Mouse (Mus musculus) embryonic facial prominence, embryonic 15.5 days (tissue): Measurements from ENCODE around the gene Tll1. TPM values are rescaled to one million over a fixed set of nuclear protein-coding genes. Genes with fewer than 3 reads are reported as not detected.

Source experiments
- ATAC-seq: fragments of 200-750 bp; cut with Nextera tagmentation; 2 replicates; pipeline ENCODE4 v1.8.0; 2017; ENCODE audit warnings: low read depth, moderate TSS enrichment; ENCODE audit not compliant: insufficient number of reproducible peaks, low FRiP score, low TSS enrichment
- H3K27ac ChIP-seq: fragments of 300-500 bp; sonication (generic); replicated peaks from 2 replicates; pipeline ENCODE4 v1.5.1; 2015; ENCODE audit warnings: mild to moderate bottlenecking, inconsistent platforms
- H3K27me3 ChIP-seq: fragments of 300-500 bp; sonication (generic); 2 replicates; pipeline ENCODE4 v1.6.1; 2015; ENCODE audit warnings: inconsistent platforms
- H3K36me3 ChIP-seq: fragments of 300-500 bp; sonication (generic); 2 replicates; pipeline ENCODE4 v1.6.1; 2015; ENCODE audit warnings: mild to moderate bottlenecking, inconsistent platforms
- H3K4me1 ChIP-seq: fragments of 300-500 bp; sonication (generic); 2 replicates; pipeline ENCODE4 v1.6.1; 2015; ENCODE audit warnings: inconsistent platforms
- H3K4me2 ChIP-seq: fragments of 300-500 bp; sonication (generic); replicated peaks from 2 replicates; pipeline ENCODE4 v1.6.1; 2015; ENCODE audit warnings: mild to moderate bottlenecking, inconsistent platforms
- H3K4me3 ChIP-seq: fragments of 300-500 bp; sonication (generic); replicated peaks from 2 replicates; pipeline ENCODE4 v1.5.1; 2015; ENCODE audit warnings: mild to moderate bottlenecking, inconsistent platforms
- H3K9ac ChIP-seq: fragments of 300-500 bp; sonication (generic); 2 replicates; pipeline ENCODE4 v1.6.1; 2015; ENCODE audit warnings: inconsistent platforms
- H3K9me3 ChIP-seq: fragments of 300-500 bp; sonication (generic); replicated peaks from 2 replicates; pipeline ENCODE4 v1.6.1; 2016; ENCODE audit warnings: inconsistent platforms
- WGBS: fragments of 180-500 bp; shearing (Covaris S2); methylation state at CpG from one replicate; pipeline ENCODE4 v1.1.7; 2015; 5-methylcytosine and 5-hydroxymethylcytosine counted together
- polyA plus RNA-seq: library from polyadenylated mRNA; unstranded; fragments of >200 nt; fragmentation: Nextera tagmentation; extraction: Ambion mirVana; gene quantifications from 2 replicates; pipeline ENCODE4 v1.2.1, GENCODE M21; 2015

The Tll1 gene
- 3.3 and 3.6 TPM in 2 replicates for polyA plus RNA-seq

DNA sequence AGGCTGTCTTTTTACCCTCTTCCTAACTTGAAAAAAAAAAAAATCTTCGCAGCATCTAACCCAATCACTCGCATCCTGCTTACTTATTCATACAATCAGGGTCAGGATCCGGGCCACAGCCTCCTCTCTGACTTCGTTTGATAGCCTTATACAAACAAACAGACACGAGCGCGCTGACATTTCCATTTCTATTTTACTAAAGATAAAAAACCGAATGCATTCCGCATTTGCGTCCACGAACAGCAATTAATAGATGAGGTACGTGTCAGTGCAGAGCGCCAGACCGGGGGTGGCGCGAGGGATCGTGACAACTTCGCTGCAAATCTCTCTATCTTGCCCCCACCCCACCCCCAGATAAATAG, at the start of gene Tll1:
Tll1 (minus strand) TSS at position 248 of the 362 bp plus-strand sequence.
- H3K27ac ChIP-seq, result peak within 1 kb of the TSS; percentile 22; the same call in 1 of the 2 replicates
- no peak for ATAC-seq
- peak within 1 kb of the TSS; percentile 29 for H3K9ac ChIP-seq

DNA sequence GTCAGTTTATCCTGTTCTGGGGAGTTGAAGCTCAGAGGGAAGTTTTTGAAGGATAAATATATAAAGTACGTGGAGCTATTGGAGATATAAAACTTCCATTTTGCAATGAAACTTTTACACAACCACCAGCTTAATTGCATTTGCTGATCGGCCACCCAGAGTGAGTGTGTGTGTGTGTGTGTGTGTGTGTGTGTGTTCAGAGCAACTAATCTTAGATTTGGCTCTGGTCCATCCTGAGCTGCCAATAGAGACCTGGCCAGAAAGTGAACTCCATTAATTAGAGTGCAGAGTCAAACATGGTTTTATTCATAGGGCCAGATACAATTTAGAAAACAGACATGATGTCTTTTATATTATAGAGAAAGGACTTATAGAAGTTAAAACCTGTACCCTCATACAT, 32.6 kb upstream of the Tll1 start:
- H3K9ac ChIP-seq, result no peak overlapping the region

More for the DNA sequence above, at the start of gene Tll1:
- H3K36me3 ChIP-seq, result no peaks in the 10 kb centered on the region
- H3K9me3 ChIP-seq, result no peaks in the 10 kb centered on the region
- WGBS, result under 1% methylated on average over 18 of the region's 18 CpGs
- H3K4me2 ChIP-seq, result peak within 1 kb of the TSS; percentile 94
- peaks cover 13% of the 10 kb centered on the region; the same call in 1 of the 2 replicates for H3K4me1 ChIP-seq
- 0 out of 2 replicates have a peak, but pooled peaks cover 4% of the 10 kb centered on the region for H3K27me3 ChIP-seq
- peak within 1 kb of the TSS; percentile 61 for H3K4me3 ChIP-seq

DNA sequence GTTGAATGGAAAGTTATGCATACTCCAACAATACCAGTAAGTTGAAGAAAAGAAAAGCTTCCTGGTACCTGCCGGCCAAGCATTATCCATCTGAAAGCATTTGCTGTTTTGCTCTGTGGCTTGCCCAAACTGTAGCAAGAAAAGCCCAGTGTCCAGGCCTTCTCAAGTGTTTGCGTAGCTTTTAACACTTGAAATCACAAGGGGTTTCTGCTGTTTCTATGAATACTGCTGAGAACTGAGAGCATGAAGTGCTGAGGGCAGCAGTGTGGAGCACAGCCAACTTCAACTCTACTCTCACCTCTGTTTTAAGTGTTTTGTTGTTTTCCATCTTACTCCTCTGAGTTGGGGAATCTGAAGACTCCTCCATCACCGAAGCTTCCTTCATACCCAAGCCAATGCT, 15.5 kb upstream of the Tll1 start:
- Histone ChIP-seq H3K9ac (no peak overlapping the region), H3K9me3 (no peaks in the 10 kb centered on the region), H3K4me1 (no peaks in the 10 kb centered on the region), H3K4me2 (no peak overlapping the region), H3K36me3 (no peaks in the 10 kb centered on the region), H3K27me3 (no peaks in the 10 kb centered on the region), H3K27ac (no peak overlapping the region), H3K4me3 (no peak overlapping the region)
- 82% methylated on average over 3 of the region's 3 CpGs for WGBS
- no peak for ATAC-seq

More for the DNA sequence above, 32.6 kb upstream of the Tll1 start:
- no peak for ATAC-seq
- 65% methylated on average over 2 of the region's 2 CpGs for WGBS
- H3K9me3 ChIP-seq, result no peaks in the 10 kb centered on the region
- no peaks in the 10 kb centered on the region for H3K4me1 ChIP-seq
- no peak overlapping the region for H3K4me3 ChIP-seq
- no peaks in the 10 kb centered on the region for H3K27me3 ChIP-seq
- no peaks in the 10 kb centered on the region for H3K36me3 ChIP-seq
- H3K4me2 ChIP-seq, result no peak overlapping the region
- no peak overlapping the region for H3K27ac ChIP-seq

DNA sequence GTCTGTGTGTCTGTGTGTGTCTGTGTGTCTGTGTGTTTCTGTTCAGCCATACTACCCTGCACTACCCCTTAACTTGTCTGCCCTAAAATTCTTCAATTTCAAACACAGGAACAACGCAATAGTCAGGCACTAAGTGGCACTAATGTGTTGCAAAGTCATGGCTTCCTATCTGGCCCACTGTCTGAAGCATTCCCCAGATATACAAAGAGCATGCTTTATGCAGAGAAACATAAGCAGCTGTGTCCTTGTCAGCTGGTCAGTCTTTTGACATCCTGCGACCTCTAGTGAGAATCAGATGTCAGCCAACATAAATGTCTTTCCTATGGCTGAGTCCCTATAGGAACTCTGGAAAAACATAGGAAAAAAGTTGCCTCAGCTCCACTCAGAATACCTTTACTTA, 11.6 kb upstream of the Tll1 start:
- no peak overlapping the region for H3K27ac ChIP-seq
- H3K4me2 ChIP-seq, result no peak overlapping the region
- WGBS, result 29% methylated on average over 2 of the region's 2 CpGs
- no peak overlapping the region for H3K4me3 ChIP-seq
- H3K27me3 ChIP-seq, result no peaks in the 10 kb centered on the region
- no peak overlapping the region for H3K9ac ChIP-seq
- no peak for ATAC-seq
- H3K4me1 ChIP-seq, result no peaks in the 10 kb centered on the region
- no peaks in the 10 kb centered on the region for H3K9me3 ChIP-seq
- H3K36me3 ChIP-seq, result no peaks in the 10 kb centered on the region

DNA sequence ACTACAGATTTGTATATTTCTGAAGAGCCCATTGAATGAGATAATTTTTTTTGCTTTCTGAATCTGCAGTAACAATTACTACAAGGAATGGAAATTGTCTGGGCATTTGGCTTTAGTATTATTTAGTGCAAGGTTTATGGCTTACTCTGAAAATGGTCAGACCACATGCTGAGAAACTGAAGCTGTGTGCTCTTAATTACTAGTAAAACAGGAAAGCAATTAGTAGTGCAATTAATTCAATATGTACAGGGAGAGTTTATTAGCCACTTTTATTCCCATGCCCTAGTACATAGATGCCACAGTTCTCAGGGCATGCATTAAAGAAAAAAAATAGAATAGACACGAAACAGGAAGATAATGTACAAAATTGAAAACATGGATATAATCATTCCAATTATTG, 10.2 kb upstream of the Tll1 start:
- Histone ChIP-seq H3K36me3 (no peaks in the 10 kb centered on the region), H3K4me3 (no peak overlapping the region), H3K4me2 (no peak overlapping the region), H3K4me1 (no peaks in the 10 kb centered on the region), H3K27ac (no peak overlapping the region), H3K9me3 (0 out of 2 replicates have a peak, but pooled peaks cover 4% of the 10 kb centered on the region), H3K27me3 (no peaks in the 10 kb centered on the region), H3K9ac (no peak overlapping the region)
- no peak for ATAC-seq
- WGBS, result 59% methylated on average over 1 of the region's 1 CpGs

DNA sequence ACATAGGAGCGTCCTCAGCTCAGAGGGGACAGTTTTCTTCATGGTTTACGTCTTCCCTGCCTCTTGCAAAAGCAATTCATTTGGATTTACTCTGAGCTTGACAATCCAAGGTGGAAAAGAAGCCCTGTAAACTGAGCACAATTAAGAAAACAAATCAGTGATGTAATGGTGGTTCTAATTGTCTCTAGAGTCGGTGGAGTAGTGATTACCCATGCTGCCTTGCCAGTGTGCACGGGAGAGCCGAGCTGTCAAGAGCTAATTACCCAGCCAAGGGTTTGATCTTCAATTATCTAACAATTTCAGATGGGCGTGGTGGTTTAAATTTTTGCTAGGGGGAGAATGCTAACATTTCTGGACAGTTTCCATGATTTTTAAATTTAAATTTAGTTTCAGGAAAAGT, 9.3 kb upstream of the Tll1 start:
- H3K27ac ChIP-seq, result no peak overlapping the region
- no peaks in the 10 kb centered on the region for H3K27me3 ChIP-seq
- H3K4me1 ChIP-seq, result no peaks in the 10 kb centered on the region
- no peak overlapping the region for H3K9ac ChIP-seq
- no peak overlapping the region for H3K4me3 ChIP-seq
- no peaks in the 10 kb centered on the region for H3K36me3 ChIP-seq
- no peak overlapping the region for H3K4me2 ChIP-seq
- 33% methylated on average over 6 of the region's 6 CpGs for WGBS
- 0 out of 2 replicates have a peak, but pooled peaks cover 4% of the 10 kb centered on the region for H3K9me3 ChIP-seq
- 0 out of 2 replicates have a peak, but pooled peaks have one; percentile 63 for ATAC-seq

DNA sequence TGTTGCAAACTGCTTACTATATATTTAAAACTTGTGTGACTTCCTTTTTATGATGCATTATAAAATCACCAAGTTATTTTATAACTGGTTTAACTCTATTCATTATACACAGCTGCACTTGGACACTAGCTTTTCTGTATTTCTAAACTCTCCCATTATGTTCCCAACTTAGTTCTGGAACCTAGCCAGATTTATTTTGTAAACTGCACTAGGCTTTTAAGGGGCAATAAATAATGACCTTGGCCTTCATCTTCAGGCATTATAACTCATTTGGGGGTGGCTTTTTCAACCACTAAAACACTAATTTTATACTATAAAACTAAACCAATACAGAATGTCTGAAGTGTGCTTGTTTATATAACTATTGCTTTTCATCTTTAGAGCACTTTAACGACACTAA, 8.8 kb upstream of the Tll1 start:
- no peak overlapping the region for H3K4me2 ChIP-seq
- no peak overlapping the region for H3K27ac ChIP-seq
- H3K36me3 ChIP-seq, result no peaks in the 10 kb centered on the region
- H3K27me3 ChIP-seq, result no peaks in the 10 kb centered on the region
- H3K4me1 ChIP-seq, result no peaks in the 10 kb centered on the region
- no peak overlapping the region for H3K9ac ChIP-seq
- WGBS, result 57% methylated on average over 1 of the region's 1 CpGs
- 0 out of 2 replicates have a peak, but pooled peaks cover 4% of the 10 kb centered on the region for H3K9me3 ChIP-seq
- no peak for ATAC-seq
- H3K4me3 ChIP-seq, result no peak overlapping the region

DNA sequence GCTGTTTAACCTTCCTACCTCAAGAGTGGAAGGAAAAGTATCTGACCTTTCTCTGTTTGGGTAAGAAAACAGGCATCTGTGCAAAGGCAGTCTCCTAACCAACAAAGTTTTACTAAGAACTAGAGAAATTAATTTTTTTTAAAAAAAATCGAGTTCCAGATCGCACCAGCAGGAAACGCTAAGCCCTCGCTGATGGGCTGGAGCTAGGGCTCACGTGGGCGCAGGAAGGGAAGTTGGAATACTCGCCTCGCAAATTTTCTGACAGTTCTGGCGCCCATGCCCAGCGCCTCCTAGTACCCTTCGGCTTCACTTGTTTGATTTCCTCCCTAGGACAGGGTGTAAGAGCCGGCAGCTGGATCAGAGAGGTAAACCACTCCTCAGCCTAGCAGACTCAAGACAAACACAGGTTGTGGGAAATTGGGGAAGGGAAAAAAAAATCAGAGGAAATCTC, 365 bp upstream of the Tll1 start:
- ATAC-seq, result no peak
- H3K36me3 ChIP-seq, result no peaks in the 10 kb centered on the region
- peak overlapping the region; percentile 94 for H3K4me2 ChIP-seq
- H3K27ac ChIP-seq, result 0 out of 2 replicates have a peak overlapping the region, but pooled peaks have one; percentile 19
- peaks cover 13% of the 10 kb centered on the region; the same call in 1 of the 2 replicates for H3K4me1 ChIP-seq
- WGBS, result 1% methylated on average over 12 of the region's 12 CpGs
- H3K27me3 ChIP-seq, result 0 out of 2 replicates have a peak, but pooled peaks cover 4% of the 10 kb centered on the region
- H3K4me3 ChIP-seq, result peak overlapping the region; percentile 61
- H3K9ac ChIP-seq, result no peak overlapping the region
- H3K9me3 ChIP-seq, result no peaks in the 10 kb centered on the region

DNA sequence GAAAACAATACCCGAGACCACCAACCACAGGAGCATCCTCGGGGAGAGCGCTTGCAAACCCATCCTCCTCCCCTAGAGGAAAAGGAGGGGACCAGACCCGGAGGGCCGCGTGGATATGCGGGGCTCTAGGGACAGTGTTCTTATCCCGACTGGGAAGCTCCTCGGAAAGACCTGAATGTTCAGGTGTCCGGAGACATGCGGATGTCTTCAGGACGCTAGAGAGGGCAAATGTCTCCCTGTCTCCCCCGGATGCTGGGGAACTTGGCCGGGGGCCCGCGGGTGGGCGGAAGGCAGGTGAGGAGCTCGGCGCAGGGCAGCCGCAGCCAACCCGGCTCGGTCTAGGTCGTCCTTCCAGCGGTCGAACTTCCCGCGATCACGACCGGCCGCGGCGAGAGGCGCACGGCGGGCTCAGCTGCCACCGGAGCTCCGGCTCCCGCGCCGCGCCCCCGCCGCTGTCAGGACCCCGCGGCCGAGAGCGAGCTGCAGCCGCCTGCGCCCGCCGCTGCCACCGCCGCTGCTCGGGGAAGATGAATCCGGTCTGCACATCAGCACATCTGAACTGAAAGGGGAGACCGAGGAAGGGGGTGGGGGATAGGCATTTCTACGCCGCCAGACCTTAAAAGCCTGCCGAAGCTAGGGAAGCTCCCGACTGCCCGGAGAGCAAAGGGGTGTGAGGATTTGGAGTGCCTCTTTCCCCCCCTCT, 599 bp downstream of the Tll1 start:
- Histone ChIP-seq H3K9me3 (no peaks in the 10 kb centered on the region), H3K27me3 (0 out of 2 replicates have a peak, but pooled peaks cover 4% of the 10 kb centered on the region), H3K4me2 (peak overlapping the region; percentile 94), H3K4me1 (peaks cover 13% of the 10 kb centered on the region; the same call in 1 of the 2 replicates), H3K9ac (peak overlapping the region; percentile 29), H3K36me3 (no peaks in the 10 kb centered on the region), H3K4me3 (peak overlapping the region; percentile 61), H3K27ac (peak overlapping the region; percentile 22; the same call in 1 of the 2 replicates)
- peak; percentile 40; the same call in 1 of the 2 replicates for ATAC-seq
- WGBS, result under 1% methylated on average over 60 of the region's 61 CpGs

DNA sequence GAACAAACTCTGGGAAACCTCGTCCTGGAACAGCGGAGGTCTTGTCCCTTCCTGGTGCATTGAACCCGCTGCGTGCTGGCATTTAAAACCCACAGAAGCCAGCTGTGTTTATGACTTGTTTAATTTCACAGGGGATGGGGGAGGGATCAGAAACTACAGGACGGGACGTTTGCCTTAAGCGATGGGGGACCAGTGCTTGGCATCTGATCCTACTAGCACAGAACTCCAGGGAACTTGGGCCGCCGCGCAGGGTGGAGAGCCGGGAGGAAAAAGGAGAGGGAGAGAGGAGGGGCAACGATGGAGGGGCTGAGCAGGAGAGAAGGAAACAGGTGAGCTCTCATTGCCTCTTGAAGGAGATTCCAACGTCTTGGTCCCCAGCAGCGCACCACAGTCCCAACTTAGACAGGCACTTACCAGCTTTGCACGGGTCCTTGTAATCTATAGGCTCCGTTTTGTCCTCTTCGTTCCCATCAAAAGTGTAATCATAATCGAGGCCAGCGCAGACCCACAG, 1.2 kb downstream of the Tll1 start:
- no peaks in the 10 kb centered on the region for H3K9me3 ChIP-seq
- peak overlapping the region; percentile 29 for H3K9ac ChIP-seq
- H3K4me1 ChIP-seq, result peaks cover 13% of the 10 kb centered on the region; the same call in 1 of the 2 replicates
- no peaks in the 10 kb centered on the region for H3K36me3 ChIP-seq
- 0 out of 2 replicates have a peak, but pooled peaks cover 4% of the 10 kb centered on the region for H3K27me3 ChIP-seq
- ATAC-seq, result peak; percentile 63; the same call in 1 of the 2 replicates
- under 1% methylated on average over 19 of the region's 19 CpGs for WGBS
- peak overlapping the region; percentile 61 for H3K4me3 ChIP-seq
- H3K27ac ChIP-seq, result peak overlapping the region; percentile 22; the same call in 1 of the 2 replicates
- peak overlapping the region; percentile 94 for H3K4me2 ChIP-seq

DNA sequence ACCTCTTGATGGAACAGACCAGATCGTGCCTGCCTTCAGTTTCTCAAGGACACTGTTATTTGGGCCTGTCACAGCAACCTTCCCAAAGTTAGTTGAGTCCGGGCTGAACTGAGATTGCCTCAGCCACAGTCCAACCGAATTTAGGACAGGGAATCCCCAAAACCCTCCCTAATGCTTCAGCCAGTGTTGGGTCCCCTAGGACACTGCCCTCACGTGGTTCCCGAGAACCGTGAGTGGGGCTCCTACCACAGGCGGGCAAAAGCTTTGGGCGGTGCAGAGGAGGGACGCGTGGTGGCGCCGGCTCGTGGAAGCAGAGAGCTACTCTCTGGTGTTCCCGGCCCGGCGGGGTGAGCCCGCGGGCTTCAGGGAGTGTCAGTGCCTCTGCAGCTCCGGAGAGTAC, 1.9 kb downstream of the Tll1 start:
- H3K4me1 ChIP-seq, result peaks cover 13% of the 10 kb centered on the region; the same call in 1 of the 2 replicates
- H3K27ac ChIP-seq, result no peak overlapping the region; the same call in 1 of the 2 replicates
- peak; percentile 80; the same call in 1 of the 2 replicates for ATAC-seq
- H3K4me3 ChIP-seq, result peak overlapping the region; percentile 61
- H3K36me3 ChIP-seq, result no peaks in the 10 kb centered on the region
- peak overlapping the region; percentile 94 for H3K4me2 ChIP-seq
- WGBS, result 3% methylated on average over 19 of the region's 19 CpGs
- 0 out of 2 replicates have a peak, but pooled peaks cover 4% of the 10 kb centered on the region for H3K27me3 ChIP-seq
- H3K9me3 ChIP-seq, result no peaks in the 10 kb centered on the region
- H3K9ac ChIP-seq, result no peak overlapping the region
